Mouse (Mus musculus): ENCODE data around the gene Hivep2. TPM values are rescaled to one million over a fixed set of nuclear protein-coding genes. Genes with fewer than 3 reads are reported as not detected.

Hivep2 gene
- polyA plus RNA-seq, 1 experiment from 2014 or later = 7.9 TPM

GRCm38 (mm10) chr10:13982769-13983381 lies 17.0 kb downstream of the Hivep2 start:
- Histone ChIP-seq H3K4me2 (replicated peaks; ENCODE audit: low read depth, low read length) (peak overlapping the region; percentile 71), H3K9me3 (ENCODE audit: control insufficient read depth, low read length) (no peaks in the 10 kb centered on the region), H3K27ac (ENCODE audit: low read depth, low read length) (peak overlapping the region; percentile 94), H3K9ac (ENCODE audit: low read depth, low read length) (peak overlapping the region; percentile 70), H3K36me3 (ENCODE audit: control insufficient read depth, insufficient read depth, low read length) (no peaks in the 10 kb centered on the region), H3K4me3 (ENCODE audit: low read length) (peak overlapping the region; percentile 50), H3K27me3 (ENCODE audit: control insufficient read depth, insufficient read depth, low read length) (no peaks in the 10 kb centered on the region), H3K4me1 (ENCODE audit: control insufficient read depth, insufficient read depth, low read length) (peaks cover 10% of the 10 kb centered on the region)
- WGBS = 2% methylated on average over 32 of the region's 34 CpGs
- peak; percentile 91 for ATAC-seq (ENCODE audit: low FRiP score, low TSS enrichment)

- peak overlapping the region; percentile 71; the same call in 1 of the 2 replicates for H3K4me2 ChIP-seq (replicated peaks; ENCODE audit: low read depth, low read length)
- no peaks in the 10 kb centered on the region for H3K9me3 ChIP-seq (ENCODE audit: control insufficient read depth, low read length)
- H3K4me1 ChIP-seq (ENCODE audit: control insufficient read depth, insufficient read depth, low read length) = peaks cover 10% of the 10 kb centered on the region
- H3K4me3 ChIP-seq (ENCODE audit: low read length) = no peak overlapping the region
- no peak for ATAC-seq (ENCODE audit: low FRiP score, low TSS enrichment)
- H3K27ac ChIP-seq (ENCODE audit: low read depth, low read length) = peak overlapping the region; percentile 94; the same call in 1 of the 2 replicates
- H3K36me3 ChIP-seq (ENCODE audit: control insufficient read depth, insufficient read depth, low read length) = no peaks in the 10 kb centered on the region
- H3K9ac ChIP-seq (ENCODE audit: low read depth, low read length) = no peak overlapping the region
- H3K27me3 ChIP-seq (ENCODE audit: control insufficient read depth, insufficient read depth, low read length) = no peaks in the 10 kb centered on the region
- 28% methylated on average over 12 of the region's 12 CpGs for WGBS
These were observed 17.8 kb downstream of the Hivep2 start for GRCm38 (mm10) chr10:13983631-13984030.

DNA sequence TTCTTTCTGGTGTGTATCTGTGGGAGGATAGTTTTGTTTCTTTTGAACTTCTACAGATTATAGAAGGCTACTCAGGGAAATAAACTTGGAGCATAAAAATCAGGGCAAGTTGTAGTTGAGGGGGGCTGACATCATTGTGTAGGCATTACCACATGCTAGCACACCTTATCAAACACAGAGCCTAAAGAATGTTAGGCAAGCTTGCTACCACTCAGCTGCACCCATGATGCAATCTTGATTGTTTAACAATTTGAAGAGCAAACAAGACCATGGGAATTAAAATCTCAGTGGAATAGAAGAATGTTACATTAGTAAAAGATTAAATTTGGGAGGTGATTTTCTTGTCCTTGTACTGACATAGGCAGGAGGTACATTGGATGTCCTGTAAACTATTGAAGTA lies 18.4 kb downstream of the Hivep2 start:
- H3K4me1 ChIP-seq (ENCODE audit: control insufficient read depth, insufficient read depth, low read length) = peaks cover 10% of the 10 kb centered on the region
- no peak overlapping the region for H3K27ac ChIP-seq (ENCODE audit: low read depth, low read length)
- no peaks in the 10 kb centered on the region for H3K27me3 ChIP-seq (ENCODE audit: control insufficient read depth, insufficient read depth, low read length)
- H3K4me3 ChIP-seq (ENCODE audit: low read length) = no peak overlapping the region
- H3K9me3 ChIP-seq (ENCODE audit: control insufficient read depth, low read length) = no peaks in the 10 kb centered on the region
- no peak overlapping the region for H3K9ac ChIP-seq (ENCODE audit: low read depth, low read length)
- no peak for ATAC-seq (ENCODE audit: low FRiP score, low TSS enrichment)
- H3K36me3 ChIP-seq (ENCODE audit: control insufficient read depth, insufficient read depth, low read length) = no peaks in the 10 kb centered on the region
- H3K4me2 ChIP-seq (replicated peaks; ENCODE audit: low read depth, low read length) = no peak overlapping the region

DNA sequence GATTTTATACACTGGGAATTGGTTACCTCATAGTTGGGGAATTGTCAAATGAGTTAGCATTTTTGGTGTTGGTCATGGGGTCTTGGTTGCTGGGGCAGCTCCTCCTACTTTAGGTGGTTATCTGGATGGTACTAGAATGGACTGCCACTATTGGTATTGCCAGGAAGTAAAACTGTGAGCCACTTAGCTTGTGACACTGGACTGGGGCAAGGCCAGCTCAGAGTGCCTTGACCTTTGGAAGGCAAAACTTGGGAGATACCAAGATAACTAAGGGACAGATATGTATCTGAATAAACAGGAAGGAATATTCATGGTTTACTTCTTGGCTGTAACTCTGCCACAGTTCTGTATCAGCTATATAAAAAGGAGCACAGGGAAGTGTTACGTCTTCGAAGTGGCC lies 20.7 kb downstream of the Hivep2 start:
- Histone ChIP-seq H3K27ac (ENCODE audit: low read depth, low read length) (no peak overlapping the region), H3K4me2 (replicated peaks; ENCODE audit: low read depth, low read length) (no peak overlapping the region), H3K27me3 (ENCODE audit: control insufficient read depth, insufficient read depth, low read length) (no peaks in the 10 kb centered on the region), H3K9me3 (ENCODE audit: control insufficient read depth, low read length) (no peaks in the 10 kb centered on the region), H3K4me1 (ENCODE audit: control insufficient read depth, insufficient read depth, low read length) (peaks cover 10% of the 10 kb centered on the region), H3K9ac (ENCODE audit: low read depth, low read length) (no peak overlapping the region), H3K36me3 (ENCODE audit: control insufficient read depth, insufficient read depth, low read length) (no peaks in the 10 kb centered on the region), H3K4me3 (ENCODE audit: low read length) (no peak overlapping the region)
- no peak for ATAC-seq (ENCODE audit: low FRiP score, low TSS enrichment)
- 99% methylated on average over 2 of the region's 2 CpGs for WGBS

DNA sequence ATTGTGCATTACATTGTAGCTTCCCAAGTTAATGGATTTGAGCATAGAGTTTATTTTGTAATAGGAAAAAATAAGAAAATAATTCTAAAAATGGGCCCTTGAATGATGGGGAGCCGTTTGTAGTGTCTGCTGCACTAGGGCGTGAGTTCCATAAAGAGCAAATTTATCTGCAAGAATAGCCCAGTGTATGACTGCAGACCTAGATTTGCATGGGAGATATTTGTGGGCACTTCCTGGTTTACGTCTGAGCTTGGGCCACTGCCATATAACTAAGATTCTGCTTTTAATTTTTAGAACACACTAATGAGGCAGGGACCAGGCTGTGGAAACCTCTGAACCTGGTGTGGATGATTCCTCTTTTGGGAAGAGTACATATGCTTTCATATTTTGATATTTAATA lies 21.5 kb downstream of the Hivep2 start:
- Histone ChIP-seq H3K9ac (ENCODE audit: low read depth, low read length) (no peak overlapping the region), H3K4me1 (ENCODE audit: control insufficient read depth, insufficient read depth, low read length) (peaks cover 10% of the 10 kb centered on the region), H3K9me3 (ENCODE audit: control insufficient read depth, low read length) (no peaks in the 10 kb centered on the region), H3K27me3 (ENCODE audit: control insufficient read depth, insufficient read depth, low read length) (no peaks in the 10 kb centered on the region), H3K4me3 (ENCODE audit: low read length) (no peak overlapping the region), H3K4me2 (replicated peaks; ENCODE audit: low read depth, low read length) (no peak overlapping the region), H3K36me3 (ENCODE audit: control insufficient read depth, insufficient read depth, low read length) (no peaks in the 10 kb centered on the region), H3K27ac (ENCODE audit: low read depth, low read length) (no peak overlapping the region)
- no peak for ATAC-seq (ENCODE audit: low FRiP score, low TSS enrichment)
- 79% methylated on average over 3 of the region's 3 CpGs for WGBS

GRCm38 (mm10) chr10:13988280-13988679 lies 22.4 kb downstream of the Hivep2 start:
- Histone ChIP-seq H3K27me3 (ENCODE audit: control insufficient read depth, insufficient read depth, low read length) (no peaks in the 10 kb centered on the region), H3K9ac (ENCODE audit: low read depth, low read length) (no peak overlapping the region), H3K36me3 (ENCODE audit: control insufficient read depth, insufficient read depth, low read length) (no peaks in the 10 kb centered on the region), H3K27ac (ENCODE audit: low read depth, low read length) (no peak overlapping the region), H3K9me3 (ENCODE audit: control insufficient read depth, low read length) (no peaks in the 10 kb centered on the region), H3K4me3 (ENCODE audit: low read length) (no peak overlapping the region), H3K4me1 (ENCODE audit: control insufficient read depth, insufficient read depth, low read length) (peaks cover 6% of the 10 kb centered on the region; the same call in 1 of the 2 replicates), H3K4me2 (replicated peaks; ENCODE audit: low read depth, low read length) (no peak overlapping the region)
- 23% methylated on average over 9 of the region's 9 CpGs for WGBS
- ATAC-seq (ENCODE audit: low FRiP score, low TSS enrichment) = peak; percentile 68; the same call in 1 of the 2 replicates

GRCm38 (mm10) chr10:13988757-13989156 lies 22.9 kb downstream of the Hivep2 start:
- peak; percentile 8; the same call in 1 of the 2 replicates for ATAC-seq (ENCODE audit: low FRiP score, low TSS enrichment)
- Histone ChIP-seq H3K4me2 (replicated peaks; ENCODE audit: low read depth, low read length) (no peak overlapping the region), H3K27me3 (ENCODE audit: control insufficient read depth, insufficient read depth, low read length) (no peaks in the 10 kb centered on the region), H3K9me3 (ENCODE audit: control insufficient read depth, low read length) (no peaks in the 10 kb centered on the region), H3K9ac (ENCODE audit: low read depth, low read length) (no peak overlapping the region), H3K4me3 (ENCODE audit: low read length) (no peak overlapping the region), H3K4me1 (ENCODE audit: control insufficient read depth, insufficient read depth, low read length) (peaks cover 2% of the 10 kb centered on the region; the same call in 1 of the 2 replicates), H3K36me3 (ENCODE audit: control insufficient read depth, insufficient read depth, low read length) (no peaks in the 10 kb centered on the region), H3K27ac (ENCODE audit: low read depth, low read length) (no peak overlapping the region)
- 76% methylated on average over 4 of the region's 4 CpGs for WGBS

- WGBS = 85% methylated on average over 2 of the region's 2 CpGs
- H3K36me3 ChIP-seq (ENCODE audit: control insufficient read depth, insufficient read depth, low read length) = no peaks in the 10 kb centered on the region
- no peak overlapping the region for H3K9ac ChIP-seq (ENCODE audit: low read depth, low read length)
- no peak for ATAC-seq (ENCODE audit: low FRiP score, low TSS enrichment)
- H3K4me1 ChIP-seq (ENCODE audit: control insufficient read depth, insufficient read depth, low read length) = no peaks in the 10 kb centered on the region; the same call in 1 of the 2 replicates
- H3K27ac ChIP-seq (ENCODE audit: low read depth, low read length) = no peak overlapping the region
- no peak overlapping the region for H3K4me3 ChIP-seq (ENCODE audit: low read length)
- H3K27me3 ChIP-seq (ENCODE audit: control insufficient read depth, insufficient read depth, low read length) = no peaks in the 10 kb centered on the region
- no peak overlapping the region for H3K4me2 ChIP-seq (replicated peaks; ENCODE audit: low read depth, low read length)
- H3K9me3 ChIP-seq (ENCODE audit: control insufficient read depth, low read length) = no peaks in the 10 kb centered on the region
These were observed 25.0 kb downstream of the Hivep2 start for GRCm38 (mm10) chr10:13990842-13991241.

DNA sequence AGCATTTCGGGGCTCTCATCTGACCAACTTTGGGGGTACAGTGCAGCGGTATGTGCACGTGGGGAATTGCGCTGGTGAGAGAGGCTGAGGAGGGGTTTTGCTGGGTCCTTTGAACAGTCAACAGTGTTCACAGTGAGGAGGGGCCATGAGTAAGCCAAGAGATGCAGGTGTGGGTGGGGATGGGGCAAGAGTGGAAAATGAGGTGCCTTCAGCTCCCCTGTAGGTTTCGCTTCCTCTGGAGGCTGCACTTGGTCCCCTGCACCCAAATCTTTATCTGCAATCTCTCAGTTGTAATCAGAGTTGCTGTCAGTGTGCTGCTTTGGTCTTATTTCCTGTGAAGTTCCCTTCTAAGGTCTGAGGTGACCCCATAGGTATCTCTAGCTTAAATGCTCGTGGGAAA lies 27.5 kb downstream of the Hivep2 start:
- Histone ChIP-seq H3K9me3 (ENCODE audit: control insufficient read depth, low read length) (no peaks in the 10 kb centered on the region), H3K27me3 (ENCODE audit: control insufficient read depth, insufficient read depth, low read length) (no peaks in the 10 kb centered on the region), H3K36me3 (ENCODE audit: control insufficient read depth, insufficient read depth, low read length) (no peaks in the 10 kb centered on the region), H3K27ac (ENCODE audit: low read depth, low read length) (no peak overlapping the region), H3K4me3 (ENCODE audit: low read length) (no peak overlapping the region), H3K4me2 (replicated peaks; ENCODE audit: low read depth, low read length) (no peak overlapping the region), H3K9ac (ENCODE audit: low read depth, low read length) (no peak overlapping the region), H3K4me1 (ENCODE audit: control insufficient read depth, insufficient read depth, low read length) (no peaks in the 10 kb centered on the region; the same call in 1 of the 2 replicates)
- ATAC-seq (ENCODE audit: low FRiP score, low TSS enrichment) = no peak
- 85% methylated on average over 6 of the region's 6 CpGs for WGBS

All from kidney, embryonic 14.5 days (tissue).